Mouse (Mus musculus): Measurements from ENCODE around the gene Dolpp1. TPM values are rescaled to one million over a fixed set of nuclear protein-coding genes. Genes with fewer than 3 reads are reported as not detected.

The Dolpp1 gene
- polyA plus RNA-seq, 1 experiment, result 55.6 TPM

GRCm38 (mm10) chr2:30357552-30358510 is 34.2 kb upstream of the Dolpp1 start:
- H3K4me1 ChIP-seq (ENCODE audit: control insufficient read depth, insufficient read depth, low read length), result peaks cover 16% of the 10 kb centered on the region
- WGBS, result 43% methylated on average over 8 of the region's 8 CpGs
- TF ChIP-seq CTCF (IDR thresholded peaks at IDR 0.05; ENCODE audit: insufficient read depth, low read length), result no peak
- no peak for TF ChIP-seq POLR2A (IDR thresholded peaks at IDR 0.05; ENCODE audit: borderline replicate concordance, extremely low read depth, low read depth, low read length)
- no peak overlapping the region for H3K4me3 ChIP-seq (replicated peaks; ENCODE audit: extremely low read depth, low read depth, low read length)
- DNase-seq, result no peak

GRCm38 (mm10) chr2:30358533-30359531 is 33.2 kb upstream of the Dolpp1 start, which contains the start of gene Sh3glb2:
Gene Sh3glb2 (minus strand): TSS chr2:30359337.
- Histone ChIP-seq H3K4me3 (replicated peaks; ENCODE audit: extremely low read depth, low read depth, low read length) (peak within 1 kb of the TSS; percentile 84), H3K4me1 (ENCODE audit: control insufficient read depth, insufficient read depth, low read length) (peaks cover 16% of the 10 kb centered on the region)
- DNase-seq, result peak; percentile 80
- under 1% methylated on average over 73 of the region's 73 CpGs for whole genome bisulfite sequencing
- TF ChIP-seq POLR2A (IDR thresholded peaks at IDR 0.05; ENCODE audit: borderline replicate concordance, extremely low read depth, low read depth, low read length) (no peak), CTCF (IDR thresholded peaks at IDR 0.05; ENCODE audit: insufficient read depth, low read length) (0 out of 2 replicates have a peak, but pooled peaks have one; percentile 10)

GRCm38 (mm10) chr2:30360626-30361025 is 31.4 kb upstream of the Dolpp1 start:
- no peak for TF ChIP-seq POLR2A (IDR thresholded peaks at IDR 0.05; ENCODE audit: borderline replicate concordance, extremely low read depth, low read depth, low read length)
- TF ChIP-seq CTCF (IDR thresholded peaks at IDR 0.05; ENCODE audit: insufficient read depth, low read length), result no peak
- WGBS, result 67% methylated on average over 10 of the region's 10 CpGs
- Histone ChIP-seq H3K4me1 (ENCODE audit: control insufficient read depth, insufficient read depth, low read length) (peaks cover 16% of the 10 kb centered on the region), H3K4me3 (replicated peaks; ENCODE audit: extremely low read depth, low read depth, low read length) (no peak overlapping the region)
- no peak for DNase-seq

- Histone ChIP-seq H3K4me1 (ENCODE audit: control insufficient read depth, insufficient read depth, low read length) (peaks cover 6% of the 10 kb centered on the region; the same call in 1 of the 2 replicates), H3K4me3 (replicated peaks; ENCODE audit: extremely low read depth, low read depth, low read length) (no peak overlapping the region)
- no peak for DNase-seq
- WGBS, result 75% methylated on average over 5 of the region's 5 CpGs
- TF ChIP-seq POLR2A (IDR thresholded peaks at IDR 0.05; ENCODE audit: borderline replicate concordance, extremely low read depth, low read depth, low read length), result no peak
- TF ChIP-seq CTCF (IDR thresholded peaks at IDR 0.05; ENCODE audit: insufficient read depth, low read length), result no peak
Measured at GRCm38 (mm10) chr2:30362865-30363264, 29.2 kb upstream of the Dolpp1 start.

- Histone ChIP-seq H3K4me3 (replicated peaks; ENCODE audit: extremely low read depth, low read depth, low read length) (peak within 1 kb of the TSS; percentile 80), H3K4me1 (ENCODE audit: control insufficient read depth, insufficient read depth, low read length) (no peaks in the 10 kb centered on the region)
- TF ChIP-seq POLR2A (IDR thresholded peaks at IDR 0.05; ENCODE audit: borderline replicate concordance, extremely low read depth, low read depth, low read length) (peak; percentile 76; the same call in 1 of the 2 replicates), CTCF (IDR thresholded peaks at IDR 0.05; ENCODE audit: insufficient read depth, low read length) (no peak)
- peak; percentile 98 for DNase-seq
- WGBS, result under 1% methylated on average over 54 of the region's 54 CpGs
Measured at GRCm38 (mm10) chr2:30363773-30364650, 28.0 kb upstream of the Dolpp1 start, which contains the start of gene Miga2. Gene Miga2 (plus strand): TSS chr2:30364233.

- H3K4me1 ChIP-seq (ENCODE audit: control insufficient read depth, insufficient read depth, low read length), result no peaks in the 10 kb centered on the region
- 64% methylated on average over 2 of the region's 2 CpGs for WGBS
- no peak overlapping the region for H3K4me3 ChIP-seq (replicated peaks; ENCODE audit: extremely low read depth, low read depth, low read length)
- DNase-seq, result no peak
- TF ChIP-seq CTCF (IDR thresholded peaks at IDR 0.05; ENCODE audit: insufficient read depth, low read length) (no peak), POLR2A (IDR thresholded peaks at IDR 0.05; ENCODE audit: borderline replicate concordance, extremely low read depth, low read depth, low read length) (no peak)
Measured at GRCm38 (mm10) chr2:30365281-30366069, 26.6 kb upstream of the Dolpp1 start.

- WGBS, result 44% methylated on average over 5 of the region's 5 CpGs
- Histone ChIP-seq H3K4me1 (ENCODE audit: control insufficient read depth, insufficient read depth, low read length) (no peaks in the 10 kb centered on the region), H3K4me3 (replicated peaks; ENCODE audit: extremely low read depth, low read depth, low read length) (no peak overlapping the region)
- TF ChIP-seq CTCF (IDR thresholded peaks at IDR 0.05; ENCODE audit: insufficient read depth, low read length) (no peak), POLR2A (IDR thresholded peaks at IDR 0.05; ENCODE audit: borderline replicate concordance, extremely low read depth, low read depth, low read length) (no peak)
- DNase-seq, result no peak
Measured at GRCm38 (mm10) chr2:30366203-30366602, 25.9 kb upstream of the Dolpp1 start.

GRCm38 (mm10) chr2:30371544-30371943 is 20.5 kb upstream of the Dolpp1 start:
- TF ChIP-seq POLR2A (IDR thresholded peaks at IDR 0.05; ENCODE audit: borderline replicate concordance, extremely low read depth, low read depth, low read length) (no peak), CTCF (IDR thresholded peaks at IDR 0.05; ENCODE audit: insufficient read depth, low read length) (no peak)
- Histone ChIP-seq H3K4me1 (ENCODE audit: control insufficient read depth, insufficient read depth, low read length) (no peaks in the 10 kb centered on the region), H3K4me3 (replicated peaks; ENCODE audit: extremely low read depth, low read depth, low read length) (no peak overlapping the region)
- WGBS, result 78% methylated on average over 8 of the region's 8 CpGs
- peak; percentile 64 for DNase-seq
